Mouse (Mus musculus) stomach, embryonic 14.5 days (tissue): ENCODE measurements around the gene Gm42878. TPM values are rescaled to one million over a fixed set of nuclear protein-coding genes. Genes with fewer than 3 reads are reported as not detected.

Source experiments
- ATAC-seq: fragments of 200-750 bp; cut with Nextera tagmentation; 2 replicates; pipeline ENCODE4 v1.8.0; 2017; ENCODE audit warnings: low read depth, moderate TSS enrichment; ENCODE audit not compliant: insufficient number of reproducible peaks, insufficient read depth, low FRiP score
- H3K27ac ChIP-seq: fragments of 300-500 bp; sonication (generic); 2 replicates; pipeline ENCODE4 v1.5.1; 2014; ENCODE audit warnings: mild to moderate bottlenecking, low read length, moderate library complexity, mixed read lengths
- H3K27me3 ChIP-seq: fragments of 300-500 bp; sonication (generic); 2 replicates; pipeline ENCODE4 v1.6.1; 2014; ENCODE audit warnings: low read length, control low read depth, mixed read lengths; ENCODE audit not compliant: control insufficient read depth, insufficient read depth
- H3K36me3 ChIP-seq: fragments of 300-500 bp; sonication (generic); 2 replicates; pipeline ENCODE4 v1.6.1; 2014; ENCODE audit warnings: mild to moderate bottlenecking, control low read depth, low read length, moderate library complexity, mixed read lengths; ENCODE audit not compliant: control insufficient read depth, insufficient read depth
- H3K4me1 ChIP-seq: fragments of 300-500 bp; sonication (generic); 2 replicates; pipeline ENCODE4 v1.6.1; 2014; ENCODE audit warnings: low read length, control low read depth, mixed read lengths; ENCODE audit not compliant: control insufficient read depth, insufficient read depth
- H3K4me2 ChIP-seq: fragments of 300-500 bp; sonication (generic); replicated peaks from 2 replicates; pipeline ENCODE4 v1.6.1; 2014; ENCODE audit warnings: low read depth, low read length, control low read depth
- H3K4me3 ChIP-seq: fragments of 300-500 bp; sonication (generic); 2 replicates; pipeline ENCODE4 v1.5.1; 2014; ENCODE audit warnings: low read depth, low read length, control low read depth
- H3K9ac ChIP-seq: fragments of 300-500 bp; sonication (generic); replicated peaks from 2 replicates; pipeline ENCODE4 v1.6.1; 2014; ENCODE audit warnings: low read depth, mild to moderate bottlenecking, control low read depth, low read length, moderate library complexity, mixed read lengths
- H3K9me3 ChIP-seq: fragments of 300-500 bp; sonication (generic); 2 replicates; pipeline ENCODE4 v1.6.1; 2016; ENCODE audit warnings: low read depth, low read length, control low read depth; ENCODE audit not compliant: control insufficient read depth
- WGBS: fragments of 180-500 bp; shearing (Covaris S2); extraction: QIAGEN DNeasy Blood & Tissue Kit; methylation state at CpG from one replicate; pipeline ENCODE4 v1.1.7; 2014; 5-methylcytosine and 5-hydroxymethylcytosine counted together
- polyA plus RNA-seq: library from polyadenylated mRNA; unstranded; fragments of >200 nt; fragmentation: Nextera tagmentation; extraction: Ambion mirVana; gene quantifications from 2 replicates; pipeline ENCODE4 v1.2.1, GENCODE M21; 2014

Gene Gm42878
- polyA plus RNA-seq = 0.87 TPM in 1 of 2 replicates, not detected in the other

DNA sequence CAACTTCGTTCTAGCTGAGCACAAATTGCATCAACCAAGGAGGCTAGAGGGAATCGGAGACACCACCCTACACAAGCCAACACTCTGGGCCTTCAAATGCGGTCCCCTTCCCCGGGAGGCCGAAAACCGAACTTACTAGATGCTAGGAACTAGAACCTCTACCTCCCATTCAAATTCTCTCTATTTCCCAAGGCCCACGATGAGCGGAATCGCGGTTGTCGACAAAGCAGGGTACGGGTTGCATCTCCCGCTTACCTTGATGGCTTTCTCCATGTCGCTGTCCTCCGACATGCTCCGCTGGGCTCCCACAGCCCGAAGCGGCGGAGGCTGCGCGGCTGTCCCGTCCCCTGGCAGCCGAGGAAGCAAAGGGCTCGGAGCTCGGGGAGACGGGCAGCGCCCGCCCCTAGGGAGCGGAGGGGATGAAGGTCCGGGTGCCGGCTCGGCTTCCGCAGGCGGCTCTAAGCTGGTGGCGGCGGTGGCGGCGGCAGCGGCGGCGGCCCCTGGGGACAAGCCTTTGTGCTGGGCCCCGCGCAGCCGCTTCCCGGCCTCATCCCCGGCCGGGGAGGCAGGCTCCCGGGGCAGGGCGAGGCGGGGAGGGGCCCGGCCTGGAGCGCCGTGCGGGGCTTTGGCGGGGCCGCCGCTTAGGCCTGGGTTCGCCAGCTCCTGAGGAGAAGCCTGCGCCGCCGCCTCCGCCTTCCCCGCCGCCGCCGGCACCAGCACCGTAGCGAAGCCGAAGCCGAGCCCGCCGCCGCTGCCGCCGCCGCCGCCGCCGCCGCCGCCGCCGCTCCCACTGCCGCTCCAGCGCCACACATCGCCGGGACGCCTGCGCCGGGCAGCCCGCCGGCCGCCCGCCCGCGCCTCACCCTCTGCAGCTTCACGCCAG is at the start of gene Gm42878, which contains the start of gene Adam1a:
Gm42878 (minus strand) TSS at position 573 of the 883 bp plus-strand sequence.
Adam1a (minus strand) TSS at position 573 of the 883 bp plus-strand sequence.
- peaks cover 10% of the 10 kb centered on the region for H3K4me1 ChIP-seq
- H3K27ac ChIP-seq = peak within 1 kb of the TSS; percentile 87
- 1% methylated on average over 36 of the region's 97 CpGs for WGBS
- peak within 1 kb of the TSS; percentile 100 for H3K4me3 ChIP-seq
- peak within 1 kb of the TSS; percentile 96 for H3K4me2 ChIP-seq
- H3K9ac ChIP-seq = peak within 1 kb of the TSS; percentile 99
- ATAC-seq = peak; percentile 56
- no peaks in the 10 kb centered on the region for H3K36me3 ChIP-seq
- H3K9me3 ChIP-seq = no peaks in the 10 kb centered on the region
- H3K27me3 ChIP-seq = no peaks in the 10 kb centered on the region

DNA sequence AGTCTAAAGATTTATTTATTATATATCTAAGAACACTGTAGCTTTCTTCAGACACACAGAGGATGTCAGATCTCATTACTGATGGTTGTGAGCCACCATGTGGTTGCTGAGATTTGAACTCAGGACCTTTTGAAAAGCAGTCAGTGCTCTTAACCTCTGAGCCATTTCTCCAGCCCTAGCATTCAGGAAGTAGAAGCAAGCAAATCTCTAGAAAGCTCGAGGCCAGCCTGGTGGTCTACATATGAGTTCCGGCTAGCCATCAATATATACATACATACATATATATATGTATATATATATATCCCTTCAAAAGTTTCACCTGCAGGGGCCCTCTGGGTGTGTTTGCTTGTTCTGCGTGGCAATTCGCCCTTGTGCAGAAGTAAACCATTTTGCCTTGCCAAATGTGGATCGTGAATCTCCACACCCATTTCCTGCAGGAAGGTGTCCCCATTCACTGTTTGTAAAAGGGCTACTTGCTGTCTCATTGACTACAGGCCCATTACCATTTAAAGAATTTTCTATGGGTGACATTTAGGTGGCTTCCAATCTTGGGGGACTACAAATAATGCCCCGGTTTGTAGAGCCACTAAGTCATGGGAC is 49.5 kb upstream of the Gm42878 start:
- no peak overlapping the region for H3K4me2 ChIP-seq
- H3K4me1 ChIP-seq = peaks cover 9% of the 10 kb centered on the region; the same call in 1 of the 2 replicates
- no peaks in the 10 kb centered on the region for H3K9me3 ChIP-seq
- no peaks in the 10 kb centered on the region for H3K27me3 ChIP-seq
- no peak for ATAC-seq
- no peak overlapping the region for H3K27ac ChIP-seq
- no peaks in the 10 kb centered on the region for H3K36me3 ChIP-seq
- H3K9ac ChIP-seq = no peak overlapping the region
- 84% methylated on average over 6 of the region's 6 CpGs for WGBS
- no peak overlapping the region for H3K4me3 ChIP-seq

DNA sequence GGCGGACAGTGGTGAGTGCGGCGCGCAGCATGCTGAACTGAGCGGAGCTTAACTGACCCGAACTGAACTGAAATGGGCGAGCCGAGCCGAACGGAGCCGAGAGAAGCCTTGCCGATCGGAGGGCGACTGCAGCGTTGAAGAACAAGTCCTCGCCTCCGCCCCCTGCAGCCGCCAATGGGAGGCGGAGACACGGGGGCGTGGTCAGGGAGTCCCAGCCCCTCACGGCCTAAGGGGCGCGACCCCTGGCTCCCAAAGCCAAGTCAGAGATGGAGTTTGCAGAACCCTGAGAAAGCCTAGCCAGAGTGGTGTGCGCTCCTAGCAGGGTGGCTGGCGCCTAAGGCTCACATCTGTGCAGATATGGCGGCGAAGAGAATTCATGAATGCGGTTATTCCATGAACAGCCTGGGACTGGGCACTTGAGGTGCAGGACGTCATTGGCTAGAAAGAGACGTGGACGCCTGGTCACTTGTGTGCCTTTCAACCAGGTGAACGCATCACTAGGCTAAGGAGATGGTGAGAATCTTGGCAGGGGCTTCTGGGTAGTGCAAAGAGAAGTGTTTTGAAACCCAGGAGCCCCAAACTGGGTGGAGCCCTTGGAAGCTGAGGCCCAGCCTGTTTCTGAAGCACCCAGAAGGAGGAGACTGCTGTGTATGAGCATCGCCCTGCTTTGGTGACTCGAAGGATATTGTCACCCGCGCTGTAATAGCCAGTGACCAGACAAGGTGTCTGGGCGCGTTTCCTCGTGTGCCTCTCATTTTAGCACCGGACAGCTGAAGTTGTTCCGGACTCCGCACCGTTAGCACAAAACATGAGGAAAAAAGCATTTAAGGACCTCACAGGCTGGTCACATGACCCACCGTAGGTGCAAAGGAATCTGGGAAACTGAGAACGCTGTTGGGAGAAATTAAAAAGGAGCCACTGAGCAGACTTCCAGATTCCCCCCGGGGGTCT is 48.4 kb upstream of the Gm42878 start, which contains the start of gene Aldh2:
Aldh2 (minus strand) TSS at position 374 of the 951 bp plus-strand sequence.
- Histone ChIP-seq H3K27ac (peak within 1 kb of the TSS; percentile 74; the same call in 1 of the 2 replicates), H3K9ac (peak within 1 kb of the TSS; percentile 62), H3K4me1 (peaks cover 9% of the 10 kb centered on the region; the same call in 1 of the 2 replicates), H3K4me2 (peak within 1 kb of the TSS; percentile 95), H3K27me3 (no peaks in the 10 kb centered on the region), H3K4me3 (peak within 1 kb of the TSS; percentile 71), H3K36me3 (no peaks in the 10 kb centered on the region), H3K9me3 (no peaks in the 10 kb centered on the region)
- 2% methylated on average over 47 of the region's 47 CpGs for WGBS
- ATAC-seq = peak; percentile 84

DNA sequence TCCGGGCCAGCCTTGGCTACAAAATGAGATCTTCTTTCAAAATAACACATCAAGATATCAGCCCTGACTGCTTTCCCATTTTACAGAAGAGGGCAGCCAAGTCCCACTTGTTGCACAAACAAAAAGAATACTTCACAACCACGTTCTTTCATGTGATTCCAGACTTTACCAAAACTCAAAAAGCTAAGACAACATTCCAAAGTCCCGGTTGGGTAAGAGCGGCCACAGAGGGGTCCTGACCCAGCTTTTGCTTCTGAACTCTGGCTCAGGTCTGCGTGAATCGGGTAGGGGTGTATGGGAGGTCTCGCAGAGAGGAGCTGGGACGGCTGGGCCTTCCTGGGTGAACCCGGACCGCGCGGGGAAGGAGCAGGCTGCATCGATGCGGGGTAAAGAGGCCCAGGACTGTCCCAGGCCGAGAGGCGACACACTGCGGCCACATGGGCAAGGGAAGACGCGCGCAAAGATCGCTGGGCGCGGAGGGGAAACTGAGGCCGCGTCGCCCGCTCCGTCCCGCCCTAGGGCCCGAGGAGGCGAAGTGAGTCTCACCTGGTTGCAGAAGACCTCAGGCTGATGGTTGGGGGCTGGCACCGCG is 47.6 kb upstream of the Gm42878 start:
- ATAC-seq = peak; percentile 40; the same call in 1 of the 2 replicates
- peak overlapping the region; percentile 95 for H3K4me2 ChIP-seq
- H3K4me3 ChIP-seq = peak overlapping the region; percentile 71
- H3K4me1 ChIP-seq = peaks cover 9% of the 10 kb centered on the region; the same call in 1 of the 2 replicates
- H3K9me3 ChIP-seq = no peaks in the 10 kb centered on the region
- peak overlapping the region; percentile 74; the same call in 1 of the 2 replicates for H3K27ac ChIP-seq
- H3K27me3 ChIP-seq = no peaks in the 10 kb centered on the region
- no peaks in the 10 kb centered on the region for H3K36me3 ChIP-seq
- 3% methylated on average over 33 of the region's 33 CpGs for WGBS
- H3K9ac ChIP-seq = peak overlapping the region; percentile 62

DNA sequence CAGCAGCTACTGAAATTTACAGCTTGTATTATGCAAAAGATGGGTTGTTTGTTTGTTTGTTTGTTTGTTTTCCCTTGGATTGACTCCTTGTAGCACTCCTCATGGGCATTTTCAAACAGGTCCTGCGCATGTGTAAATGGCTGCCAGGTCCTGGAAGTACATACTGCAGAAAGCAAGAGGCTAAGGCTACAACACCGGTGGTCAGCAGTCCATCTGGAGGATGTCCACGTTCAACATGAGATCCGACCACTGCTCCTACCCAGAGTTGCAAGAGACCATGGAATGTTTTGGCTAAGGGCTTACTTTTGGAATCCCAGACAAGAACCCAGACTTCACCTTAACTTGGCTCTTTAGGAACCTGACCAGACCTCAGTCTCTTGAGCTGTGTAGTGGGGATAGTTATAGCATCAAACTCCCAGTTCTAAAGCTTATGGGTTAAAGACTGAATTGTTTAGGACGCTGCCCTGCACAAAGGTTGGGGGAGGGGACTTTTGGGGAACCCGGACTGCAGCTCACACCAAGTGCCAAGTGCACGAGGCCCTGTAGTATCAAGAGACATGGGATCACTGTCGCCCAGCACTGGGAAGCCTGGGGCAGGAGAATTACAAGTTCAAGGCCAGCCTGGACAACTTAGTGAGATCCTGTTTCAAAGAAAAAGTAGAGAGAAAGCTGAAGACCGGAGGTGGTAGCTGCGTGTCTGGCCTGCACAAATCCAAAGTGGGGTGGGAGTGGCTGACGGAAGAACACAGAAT is 47.0 kb upstream of the Gm42878 start:
- 59% methylated on average over 11 of the region's 11 CpGs for WGBS
- H3K9me3 ChIP-seq = no peaks in the 10 kb centered on the region
- H3K9ac ChIP-seq = no peak overlapping the region
- H3K27me3 ChIP-seq = no peaks in the 10 kb centered on the region
- H3K4me2 ChIP-seq = peak overlapping the region; percentile 95
- H3K4me1 ChIP-seq = peaks cover 9% of the 10 kb centered on the region; the same call in 1 of the 2 replicates
- no peaks in the 10 kb centered on the region for H3K36me3 ChIP-seq
- H3K27ac ChIP-seq = no peak overlapping the region
- peak overlapping the region; percentile 71 for H3K4me3 ChIP-seq
- no peak for ATAC-seq

DNA sequence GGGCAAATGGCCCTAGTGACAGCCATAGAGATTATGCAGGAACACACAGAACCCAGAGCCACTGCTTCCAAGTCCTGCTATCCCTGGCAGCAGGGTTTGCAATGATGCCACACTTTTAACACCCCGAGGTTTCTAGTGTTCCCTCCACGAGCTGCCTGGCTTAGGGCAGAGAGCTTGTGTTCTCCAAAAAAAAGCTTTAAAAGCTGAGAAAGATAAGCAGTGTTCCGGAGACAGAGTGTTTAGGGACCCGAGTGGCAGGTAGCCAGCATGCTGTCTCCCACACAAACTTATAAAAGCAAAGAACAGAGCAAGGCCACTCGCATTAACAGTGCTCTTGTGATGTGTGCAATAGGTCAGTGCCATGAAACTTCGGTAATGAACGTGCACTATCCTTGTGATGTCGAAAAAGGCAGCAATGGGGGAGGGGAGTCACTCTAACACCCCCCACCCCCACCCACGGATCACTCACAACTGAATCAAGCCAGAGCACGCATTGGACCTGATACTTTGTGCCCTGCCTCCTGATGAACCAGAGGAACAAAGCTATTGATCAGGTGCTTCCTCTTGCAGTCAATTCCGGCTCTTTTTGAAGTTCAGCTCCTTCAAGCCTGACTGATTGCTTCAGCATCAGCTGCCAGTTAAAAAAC is 46.3 kb upstream of the Gm42878 start:
- H3K36me3 ChIP-seq = no peaks in the 10 kb centered on the region
- 69% methylated on average over 11 of the region's 11 CpGs for WGBS
- H3K4me3 ChIP-seq = no peak overlapping the region
- no peak overlapping the region for H3K9ac ChIP-seq
- H3K4me2 ChIP-seq = peak overlapping the region; percentile 6; the same call in 1 of the 2 replicates
- no peak overlapping the region for H3K27ac ChIP-seq
- H3K27me3 ChIP-seq = no peaks in the 10 kb centered on the region
- no peak for ATAC-seq
- H3K4me1 ChIP-seq = peaks cover 12% of the 10 kb centered on the region; the same call in 1 of the 2 replicates
- H3K9me3 ChIP-seq = no peaks in the 10 kb centered on the region

DNA sequence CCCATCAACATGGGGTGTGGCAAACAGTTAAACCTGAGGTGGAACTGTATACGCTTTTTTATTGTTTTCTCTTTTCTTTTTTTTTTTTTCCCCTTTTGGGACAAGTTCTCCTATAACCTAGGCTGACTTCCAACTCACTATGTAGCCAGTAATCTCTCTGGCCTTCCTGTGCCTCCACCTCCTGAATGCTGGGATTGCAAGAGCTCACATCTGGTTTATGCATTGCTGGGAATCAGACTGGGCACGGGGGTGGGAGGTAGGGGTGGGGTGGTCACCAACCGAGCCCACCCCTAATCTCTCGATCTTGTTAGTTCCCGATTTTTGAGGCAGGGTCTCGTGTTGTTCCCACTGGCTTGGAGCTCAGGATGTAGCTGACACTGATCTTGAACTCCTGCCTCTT is 44.6 kb upstream of the Gm42878 start:
- Histone ChIP-seq H3K36me3 (no peaks in the 10 kb centered on the region), H3K9ac (no peak overlapping the region), H3K27me3 (no peaks in the 10 kb centered on the region), H3K4me1 (peaks cover 15% of the 10 kb centered on the region; the same call in 1 of the 2 replicates), H3K9me3 (no peaks in the 10 kb centered on the region), H3K4me2 (no peak overlapping the region), H3K27ac (no peak overlapping the region), H3K4me3 (no peak overlapping the region)
- WGBS = 88% methylated on average over 6 of the region's 6 CpGs
- no peak for ATAC-seq
